Mouse (Mus musculus): ENCODE measurements around the gene Map3k6.

Gene Map3k6

DNA sequence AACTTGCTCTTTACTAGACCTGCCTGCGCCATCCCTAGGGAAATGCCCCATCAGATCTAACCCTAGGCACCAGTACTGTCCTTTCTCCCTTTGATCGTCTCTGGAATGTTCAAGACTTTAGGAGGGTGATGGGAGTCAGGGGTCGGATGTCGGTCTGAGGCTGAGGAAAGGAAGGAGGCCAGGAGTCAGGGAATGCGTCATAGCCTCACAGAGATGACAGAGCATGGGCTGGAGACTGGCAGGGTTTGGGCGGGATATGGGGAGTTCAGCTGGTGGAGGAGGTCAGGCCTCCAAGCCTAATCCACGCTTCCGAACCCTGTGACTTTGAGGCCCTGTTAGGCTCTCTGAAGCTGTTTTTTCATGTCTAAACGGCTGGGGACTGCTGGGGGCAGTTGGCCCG is 27.0 kb upstream of the Map3k6 start:
- no peak for DNase-seq (ENCODE audit: low read depth, low spot score)

- peak; percentile 74 for DNase-seq (ENCODE audit: low read depth, low spot score)
Observed at GRCm38 (mm10) chr4:133217641-133218040, 23.0 kb upstream of the Map3k6 start.

GRCm38 (mm10) chr4:133218745-133219144 is 21.9 kb upstream of the Map3k6 start:
- DNase-seq (ENCODE audit: low read depth, low spot score), result no peak

- DNase-seq (ENCODE audit: low read depth, low spot score), result no peak
Observed at GRCm38 (mm10) chr4:133220656-133221055, 20.0 kb upstream of the Map3k6 start.

- no peak for DNase-seq (ENCODE audit: low read depth, low spot score)
Observed at GRCm38 (mm10) chr4:133221701-133222100, 18.9 kb upstream of the Map3k6 start.

GRCm38 (mm10) chr4:133223875-133224274 is 16.7 kb upstream of the Map3k6 start:
- DNase-seq (ENCODE audit: low read depth, low spot score), result no peak

DNA sequence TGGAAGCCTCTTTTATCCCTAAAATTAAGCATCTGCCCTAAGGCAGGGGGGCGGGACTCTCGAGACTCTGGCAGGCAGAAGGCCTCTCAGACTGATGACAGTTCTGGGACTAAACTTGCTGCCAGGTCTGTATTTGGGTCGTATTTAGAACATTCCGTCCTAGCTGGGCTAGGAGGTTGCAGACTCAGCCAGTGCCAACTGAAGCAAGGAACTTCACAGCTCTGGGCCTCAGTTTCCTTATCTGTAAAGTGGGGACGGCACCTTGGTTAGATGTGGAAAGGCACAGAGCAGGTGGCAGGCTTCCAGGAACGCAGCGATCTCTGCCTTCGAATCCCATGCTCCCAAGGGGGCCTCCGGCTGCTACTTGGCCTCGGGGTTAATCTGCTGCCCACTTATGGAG is 14.5 kb upstream of the Map3k6 start:
- no peak for DNase-seq (ENCODE audit: low read depth, low spot score)

DNA sequence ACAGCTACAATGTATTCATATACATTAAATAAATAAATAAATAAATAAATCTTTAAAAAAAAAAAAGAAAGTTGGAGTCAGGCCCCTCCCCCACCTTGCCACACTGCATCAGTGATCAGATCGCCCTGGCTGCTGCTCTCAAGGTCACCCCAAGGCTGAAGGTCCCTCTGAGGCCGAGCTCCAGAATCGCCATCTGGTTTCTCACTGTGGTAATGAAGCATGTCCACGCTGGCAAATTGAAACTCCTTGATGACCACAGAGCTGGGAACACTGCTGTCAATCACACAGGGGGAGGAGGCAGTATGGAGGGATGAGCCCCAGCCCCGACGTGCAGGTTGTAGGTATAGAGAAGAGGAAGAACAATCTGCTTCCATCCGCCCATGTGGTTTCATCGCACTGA is 13.0 kb upstream of the Map3k6 start:
- DNase-seq (ENCODE audit: low read depth, low spot score), result no peak

- DNase-seq (ENCODE audit: low read depth, low spot score), result no peak
Observed at GRCm38 (mm10) chr4:133229582-133229981, 11.0 kb upstream of the Map3k6 start.

DNA sequence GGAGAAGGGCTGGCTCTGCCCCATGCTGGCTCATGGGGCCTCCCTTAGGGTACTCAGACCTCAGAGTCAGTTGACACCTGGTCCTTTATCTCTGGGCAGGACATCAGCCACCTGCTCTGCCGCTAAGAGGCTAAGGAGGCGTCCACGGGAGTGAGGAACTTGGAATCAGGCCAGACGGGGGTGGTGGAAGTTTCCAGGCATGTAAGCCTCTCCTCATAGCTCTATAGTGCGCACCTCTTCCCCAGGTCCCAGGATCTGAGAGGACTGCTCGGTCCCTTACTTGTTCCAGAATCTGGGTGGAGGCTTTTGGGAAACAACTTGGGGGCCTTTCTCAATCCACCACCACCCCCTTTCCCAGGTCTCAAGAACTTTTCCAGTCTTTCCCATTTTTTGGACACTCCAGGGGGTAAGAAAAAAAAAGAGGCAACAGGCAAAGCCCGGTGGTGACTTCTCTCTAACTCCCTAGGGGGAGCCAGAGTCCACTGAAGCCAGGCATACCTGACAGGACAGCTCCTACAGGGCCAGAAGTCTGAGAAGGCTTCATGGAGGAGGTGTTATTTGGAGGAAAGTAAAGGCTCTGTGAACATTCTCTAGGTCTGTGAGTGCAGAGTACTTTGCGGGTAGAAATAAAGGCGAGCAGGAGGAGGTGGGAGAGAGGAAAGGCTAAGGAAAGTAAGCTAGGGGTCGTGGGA is 7.2 kb upstream of the Map3k6 start:
- DNase-seq (ENCODE audit: low read depth, low spot score), result peak; percentile 58

GRCm38 (mm10) chr4:133234771-133235170 is 5.8 kb upstream of the Map3k6 start:
- DNase-seq (ENCODE audit: low read depth, low spot score), result no peak

GRCm38 (mm10) chr4:133235415-133235814 is 5.2 kb upstream of the Map3k6 start:
- peak; percentile 16 for DNase-seq (ENCODE audit: low read depth, low spot score)

GRCm38 (mm10) chr4:133237911-133238310 is 2.7 kb upstream of the Map3k6 start:
- peak; percentile 76 for DNase-seq (ENCODE audit: low read depth, low spot score)

- DNase-seq (ENCODE audit: low read depth, low spot score), result peak; percentile 91
Observed at GRCm38 (mm10) chr4:133240934-133241908, 603 bp downstream of the Map3k6 start.

GRCm38 (mm10) chr4:133241910-133242309 is 1.3 kb downstream of the Map3k6 start:
- no peak for DNase-seq (ENCODE audit: low read depth, low spot score)

- DNase-seq (ENCODE audit: low read depth, low spot score), result no peak
Observed at GRCm38 (mm10) chr4:133242710-133243109, 2.1 kb downstream of the Map3k6 start.

GRCm38 (mm10) chr4:133243538-133243937 is 2.9 kb downstream of the Map3k6 start:
- DNase-seq (ENCODE audit: low read depth, low spot score), result no peak

DNA sequence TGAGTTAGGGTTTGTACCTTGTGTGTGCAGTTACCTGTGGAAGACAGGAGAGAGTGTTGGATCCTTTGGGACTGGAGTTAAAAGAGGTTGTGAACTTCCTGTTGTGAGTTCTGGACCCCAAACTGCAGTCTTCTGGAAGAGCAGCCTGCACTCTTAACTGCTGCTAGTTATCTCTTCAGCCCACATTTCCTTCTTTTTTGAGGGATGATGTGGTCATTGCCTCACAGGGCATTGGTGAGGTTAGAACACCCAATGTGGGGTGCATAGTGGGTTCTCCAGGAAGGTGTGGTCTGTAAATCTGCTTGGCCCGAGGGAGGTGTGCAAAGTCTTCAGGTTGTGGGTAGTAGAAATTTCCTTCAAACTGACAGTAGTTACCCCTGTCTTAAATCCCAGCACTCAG is 3.7 kb downstream of the Map3k6 start:
- DNase-seq (ENCODE audit: low read depth, low spot score), result no peak

- no peak for DNase-seq (ENCODE audit: low read depth, low spot score)
Observed at GRCm38 (mm10) chr4:133247072-133247471, 6.5 kb downstream of the Map3k6 start.

DNA sequence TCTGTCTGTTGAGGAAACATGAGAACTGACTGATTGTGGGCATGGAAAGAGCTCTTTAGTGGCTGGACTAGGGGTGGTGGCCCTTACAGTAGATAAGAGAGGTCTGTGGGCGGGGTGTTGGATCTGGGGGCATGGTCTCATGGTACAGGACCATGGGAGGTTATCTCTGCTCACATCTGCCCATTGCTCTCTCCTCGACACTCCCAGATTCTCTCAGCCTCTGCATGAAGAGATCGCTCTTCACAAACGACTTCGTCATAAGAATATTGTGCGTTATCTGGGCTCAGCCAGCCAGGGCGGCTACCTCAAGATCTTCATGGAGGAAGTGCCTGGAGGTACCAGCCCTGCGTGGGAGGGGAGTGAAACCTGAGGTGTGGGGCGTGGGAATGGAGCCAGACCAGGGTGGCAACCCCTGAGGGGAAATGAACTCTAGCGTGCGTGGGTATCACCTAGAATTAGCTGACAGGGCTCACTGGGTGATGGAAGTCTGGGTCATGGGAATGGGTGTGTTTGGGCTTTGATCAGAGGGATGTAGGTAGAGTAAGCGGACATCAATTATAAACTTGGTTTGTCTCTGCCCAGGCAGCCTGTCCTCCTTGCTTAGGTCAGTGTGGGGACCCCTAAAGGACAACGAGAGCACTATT is 7.3 kb downstream of the Map3k6 start:
- no peak for DNase-seq (ENCODE audit: low read depth, low spot score)

DNA sequence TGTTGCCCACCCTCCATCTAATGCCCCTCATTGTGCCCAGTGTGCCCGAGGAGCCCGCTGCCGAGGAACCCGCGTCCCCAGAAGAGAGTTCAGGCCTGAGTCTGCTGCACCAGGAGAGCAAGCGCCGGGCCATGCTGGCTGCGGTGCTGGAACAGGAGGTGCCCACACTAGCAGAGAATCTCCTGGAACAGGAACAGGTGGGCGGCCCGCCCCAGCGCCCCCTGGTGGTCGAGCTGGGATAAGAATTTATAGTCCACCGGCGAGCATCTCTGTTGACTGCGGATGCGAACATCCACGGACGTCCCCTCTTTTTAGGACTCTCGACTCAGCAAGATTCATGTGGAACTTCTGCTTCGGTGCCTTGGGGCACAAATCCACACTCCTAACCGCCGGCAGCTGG is 10.0 kb downstream of the Map3k6 start:
- peak; percentile 66 for DNase-seq (ENCODE audit: low read depth, low spot score)

DNA sequence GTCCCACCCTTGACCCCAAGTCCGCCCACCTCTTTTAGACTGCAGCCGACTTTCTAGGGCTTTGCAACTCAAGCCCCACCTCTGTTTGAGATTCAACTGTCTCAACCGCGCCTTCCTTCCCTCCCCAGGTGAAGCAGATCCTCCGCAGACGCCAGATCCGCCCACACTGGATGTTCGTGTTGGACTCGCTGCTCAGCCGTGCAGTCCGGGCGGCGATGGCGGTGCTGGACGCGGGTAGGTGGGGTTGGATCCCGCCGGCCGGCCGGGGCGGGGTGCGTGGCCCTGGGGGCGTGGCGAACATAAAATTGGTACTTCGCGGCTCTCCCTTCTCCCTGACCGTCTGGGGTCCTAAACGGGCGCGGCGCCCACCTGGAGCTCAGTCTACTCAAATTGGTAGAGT is 10.6 kb downstream of the Map3k6 start:
- no peak for DNase-seq (ENCODE audit: low read depth, low spot score)
